Mouse (Mus musculus): ENCODE measurements around the gene Vamp2.
"Not testable (repeated sequence)": the region's sequence is repeated elsewhere in the genome, so short reads cannot be mapped to it uniquely, and the experiment has no call there.

The Vamp2 gene

DNA sequence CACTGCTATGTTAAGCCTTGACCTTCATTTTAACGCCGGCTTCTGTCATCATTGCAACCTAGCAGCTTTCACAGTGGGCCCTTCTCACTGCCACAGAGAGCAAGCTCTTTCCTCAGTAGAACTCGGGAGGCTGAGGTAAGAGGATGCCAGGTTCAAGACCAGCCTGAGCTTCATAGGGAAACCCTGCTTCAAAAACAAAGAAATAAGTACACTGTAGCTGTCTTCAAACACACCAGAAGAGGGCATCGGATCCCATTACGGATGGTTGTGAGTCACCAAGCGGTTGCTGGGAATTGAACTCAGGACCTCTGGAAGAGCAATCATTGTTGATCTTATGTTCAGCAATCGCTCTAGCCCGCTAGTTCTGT lies 7.5 kb upstream of the Vamp2 start:
- no peak for DNase-seq (ENCODE audit: low read depth, low spot score)

DNA sequence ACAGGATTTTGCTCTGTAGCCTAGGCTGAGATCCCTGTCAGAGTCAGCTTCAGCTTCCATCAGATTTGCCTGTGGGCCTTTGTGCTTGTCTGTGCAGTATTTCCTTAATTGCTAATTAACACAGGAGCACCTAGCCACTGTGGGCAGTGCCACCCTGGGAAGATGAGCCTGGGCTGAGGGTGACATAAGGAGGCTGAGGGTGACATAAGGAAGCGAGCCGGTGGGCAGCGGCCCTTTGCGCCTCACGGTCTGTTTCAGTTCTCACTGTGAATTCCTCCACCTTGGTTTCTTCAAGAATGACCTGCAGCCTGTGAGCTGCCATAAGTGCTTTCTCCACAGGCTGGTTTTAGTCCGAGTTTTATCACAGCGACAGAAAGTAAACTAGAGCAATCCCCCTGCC lies 6.7 kb upstream of the Vamp2 start:
- DNase-seq (ENCODE audit: low read depth, low spot score): no peak

- no peak for DNase-seq (ENCODE audit: low read depth, low spot score)
Observed at GRCm38 (mm10) chr11:69085608-69086007, 2.7 kb upstream of the Vamp2 start.

- DNase-seq (ENCODE audit: low read depth, low spot score): no peak
Observed at GRCm38 (mm10) chr11:69086390-69086789, 1.9 kb upstream of the Vamp2 start.

DNA sequence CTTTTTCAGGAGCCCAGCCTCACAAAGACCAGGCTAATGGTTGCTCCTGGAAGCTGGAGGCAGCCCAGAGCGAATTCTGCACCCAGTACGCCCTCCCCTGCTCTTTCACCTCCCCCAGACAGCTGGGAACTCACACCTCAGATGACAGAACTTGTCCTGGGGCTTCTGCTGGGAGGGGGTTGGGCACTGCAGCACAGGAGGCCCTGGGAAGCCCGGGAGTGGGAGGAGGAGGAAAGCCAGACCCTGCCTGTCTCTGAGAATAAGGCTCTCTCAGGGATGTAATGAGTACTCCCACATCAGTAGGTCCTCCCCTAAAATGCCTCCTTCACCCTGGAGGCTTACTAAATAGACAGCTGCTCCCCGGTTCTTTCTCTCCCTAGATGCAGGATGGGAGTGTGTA lies 1.2 kb upstream of the Vamp2 start:
- DNase-seq (ENCODE audit: low read depth, low spot score): no peak

- DNase-seq (ENCODE audit: low read depth, low spot score): no peak
Observed at GRCm38 (mm10) chr11:69087597-69087996, 693 bp upstream of the Vamp2 start.

DNA sequence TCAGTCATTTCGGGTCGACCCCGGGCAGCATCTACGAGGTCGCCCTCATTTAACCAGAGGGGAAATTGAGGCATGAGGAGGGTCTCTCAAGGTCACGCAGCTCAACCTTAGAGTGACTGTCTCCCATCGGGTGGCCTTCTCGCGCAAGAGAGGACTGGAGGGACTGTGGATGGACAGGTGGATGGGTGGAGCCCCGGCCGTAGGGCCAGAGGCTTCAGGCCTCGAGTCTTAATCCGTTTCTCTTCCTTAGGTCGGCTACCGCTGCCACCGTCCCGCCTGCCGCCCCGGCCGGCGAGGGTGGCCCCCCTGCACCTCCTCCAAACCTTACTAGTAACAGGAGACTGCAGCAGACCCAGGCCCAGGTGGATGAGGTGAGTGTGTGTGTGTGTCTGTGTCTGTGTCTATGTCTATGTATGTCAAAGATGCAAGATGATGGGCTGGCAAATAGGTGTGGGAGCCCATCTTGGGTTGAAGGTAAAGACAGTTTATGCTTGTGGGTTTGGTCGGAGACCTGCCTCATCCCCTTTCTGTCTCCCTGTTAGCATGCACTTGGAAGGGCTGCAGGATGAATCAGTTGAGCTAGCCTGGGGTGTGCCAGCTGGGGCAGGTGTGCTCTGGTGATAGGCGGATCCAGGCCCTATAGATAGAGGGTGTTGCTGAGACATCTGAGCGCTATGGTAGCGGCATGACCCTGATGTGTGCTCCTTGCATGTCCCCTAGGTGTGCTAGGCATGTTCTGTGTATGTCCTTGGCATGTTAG lies 746 bp downstream of the Vamp2 start:
- no peak for DNase-seq (ENCODE audit: low read depth, low spot score)

DNA sequence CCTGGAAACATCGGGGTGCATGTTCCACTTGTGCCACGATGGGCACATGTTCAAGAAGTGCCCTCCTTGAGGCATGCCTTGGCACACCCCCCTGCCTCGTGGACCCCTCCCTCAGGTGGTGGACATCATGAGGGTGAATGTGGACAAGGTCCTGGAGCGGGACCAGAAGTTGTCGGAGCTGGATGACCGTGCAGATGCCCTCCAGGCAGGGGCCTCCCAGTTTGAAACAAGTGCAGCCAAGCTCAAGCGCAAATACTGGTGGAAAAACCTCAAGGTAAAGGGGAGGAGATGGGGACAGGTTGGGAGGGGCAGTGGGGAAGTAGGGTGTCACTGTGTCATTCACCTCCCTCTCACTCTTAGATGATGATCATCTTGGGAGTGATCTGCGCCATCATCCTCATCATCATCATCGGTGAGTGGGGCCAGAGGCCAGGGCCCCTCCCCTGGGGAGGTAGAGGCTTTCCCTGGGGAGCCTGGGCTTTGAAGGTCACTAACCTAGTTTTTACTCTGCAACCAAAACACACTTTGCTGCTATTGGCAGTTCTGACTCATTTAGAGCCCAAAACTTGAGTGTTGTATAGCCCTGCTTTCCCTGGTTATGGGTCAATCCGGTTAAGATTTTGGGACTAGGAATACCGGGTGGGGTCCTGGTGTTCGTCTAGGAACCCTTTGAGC lies 1.5 kb downstream of the Vamp2 start:
- no peak for DNase-seq (ENCODE audit: low read depth, low spot score)

- DNase-seq (ENCODE audit: low read depth, low spot score): no peak
Observed at GRCm38 (mm10) chr11:69090367-69090766, 2.1 kb downstream of the Vamp2 start.

- DNase-seq (ENCODE audit: low read depth, low spot score): no peak
Observed at GRCm38 (mm10) chr11:69091566-69092385, 3.5 kb downstream of the Vamp2 start.

GRCm38 (mm10) chr11:69092386-69092751 lies 4.1 kb downstream of the Vamp2 start:
- DNase-seq (ENCODE audit: low read depth, low spot score): peak; percentile 80

DNA sequence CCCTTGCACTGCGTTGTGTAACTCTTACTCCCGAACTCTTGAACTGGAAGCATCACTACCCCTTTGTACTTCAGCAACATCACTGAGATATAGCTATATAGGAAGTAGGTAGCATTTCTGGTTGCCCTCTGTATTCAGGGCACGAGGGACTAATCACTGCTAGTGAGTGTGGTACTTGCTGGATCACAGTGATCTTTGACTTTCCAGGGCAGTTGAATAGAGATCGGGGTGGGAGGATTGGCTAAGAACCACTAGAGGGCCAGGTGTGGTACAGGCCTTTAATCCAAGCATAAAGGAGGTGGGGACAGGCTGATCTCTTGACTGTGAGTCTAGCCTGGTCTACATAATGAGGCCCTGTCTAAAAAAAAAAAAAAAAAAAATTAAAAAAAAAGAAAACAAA lies 4.6 kb downstream of the Vamp2 start:
- no peak for DNase-seq (ENCODE audit: low read depth, low spot score)

- DNase-seq (ENCODE audit: low read depth, low spot score): not testable (repeated sequence)
Observed at GRCm38 (mm10) chr11:69093856-69094255, 5.6 kb downstream of the Vamp2 start.

DNA sequence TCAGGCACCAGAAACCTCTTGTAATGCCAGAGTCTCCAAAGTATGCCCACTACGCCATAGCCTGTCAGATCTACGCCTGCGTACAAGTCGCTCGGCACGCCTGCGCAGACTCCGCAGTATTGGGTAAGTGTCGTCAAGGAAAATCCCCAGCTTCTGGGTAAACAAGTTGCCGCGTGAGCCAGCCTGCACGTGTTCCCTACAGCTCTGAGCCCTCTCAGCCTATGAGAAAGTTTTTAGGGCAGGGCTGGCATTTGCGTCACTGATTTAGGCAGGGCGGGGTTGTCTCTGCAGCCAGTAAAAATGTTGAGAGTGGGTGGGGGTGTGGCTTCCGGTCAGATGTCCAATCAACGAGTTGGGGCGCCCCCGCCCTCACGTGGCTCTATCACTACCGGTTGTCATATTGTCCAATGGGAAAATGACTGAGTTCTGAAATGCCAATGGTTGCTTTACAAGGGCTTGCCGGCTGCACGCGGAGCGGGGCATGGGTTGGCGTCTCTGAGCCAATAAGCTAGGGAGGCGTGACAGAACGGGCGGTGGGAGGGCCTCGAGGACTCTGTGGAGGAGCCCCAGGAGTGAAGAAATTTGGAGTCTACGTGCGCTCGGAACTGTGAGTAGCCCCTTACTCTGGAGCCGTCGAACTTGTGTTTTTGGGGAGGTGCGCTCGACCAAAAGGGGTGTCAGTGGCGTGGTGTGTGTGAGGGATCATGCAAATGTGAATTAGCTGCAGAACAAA lies 6.6 kb downstream of the Vamp2 start, which contains the start of gene Per1:
TSS of gene Per1 (plus strand) at position 521 of the 733 bp plus-strand sequence.
- DNase-seq (ENCODE audit: low read depth, low spot score): peak; percentile 98

DNA sequence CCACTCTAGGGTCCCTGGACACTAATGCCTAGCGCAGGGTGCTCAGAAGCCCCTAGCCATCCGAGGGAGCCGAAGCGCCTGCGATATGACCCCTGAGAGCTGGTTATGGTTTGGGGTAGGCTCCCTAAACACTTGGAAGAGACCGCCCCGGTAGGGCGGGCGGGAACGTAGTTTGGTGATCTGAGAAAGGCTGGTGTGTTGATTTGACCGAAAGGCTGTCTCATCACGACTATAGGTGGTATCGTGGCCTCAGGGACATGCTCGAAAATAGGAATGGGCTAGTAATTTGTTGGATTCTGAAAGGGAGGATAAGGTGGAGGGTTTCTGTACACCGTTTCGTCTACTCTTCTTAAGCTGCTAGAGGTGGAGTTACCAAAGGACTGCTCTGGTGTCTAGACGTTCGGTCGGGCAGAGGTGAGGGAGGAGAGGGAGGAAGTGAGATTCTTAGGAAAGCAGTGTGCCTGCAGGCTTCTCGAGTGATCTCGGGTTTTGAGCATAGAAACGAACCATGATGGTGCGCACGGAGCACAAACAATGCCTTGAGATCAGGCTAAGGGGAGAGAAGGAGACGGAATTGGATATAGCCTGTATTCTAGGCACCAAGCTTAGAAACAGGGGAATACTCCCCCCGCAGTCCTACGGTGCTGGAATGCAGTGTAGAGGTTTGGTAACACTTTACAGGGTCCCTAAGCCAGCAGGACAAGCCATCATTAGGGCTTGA lies 7.4 kb downstream of the Vamp2 start:
- DNase-seq (ENCODE audit: low read depth, low spot score): no peak

GRCm38 (mm10) chr11:69096360-69096986 lies 8.2 kb downstream of the Vamp2 start:
- DNase-seq (ENCODE audit: low read depth, low spot score): no peak

DNA sequence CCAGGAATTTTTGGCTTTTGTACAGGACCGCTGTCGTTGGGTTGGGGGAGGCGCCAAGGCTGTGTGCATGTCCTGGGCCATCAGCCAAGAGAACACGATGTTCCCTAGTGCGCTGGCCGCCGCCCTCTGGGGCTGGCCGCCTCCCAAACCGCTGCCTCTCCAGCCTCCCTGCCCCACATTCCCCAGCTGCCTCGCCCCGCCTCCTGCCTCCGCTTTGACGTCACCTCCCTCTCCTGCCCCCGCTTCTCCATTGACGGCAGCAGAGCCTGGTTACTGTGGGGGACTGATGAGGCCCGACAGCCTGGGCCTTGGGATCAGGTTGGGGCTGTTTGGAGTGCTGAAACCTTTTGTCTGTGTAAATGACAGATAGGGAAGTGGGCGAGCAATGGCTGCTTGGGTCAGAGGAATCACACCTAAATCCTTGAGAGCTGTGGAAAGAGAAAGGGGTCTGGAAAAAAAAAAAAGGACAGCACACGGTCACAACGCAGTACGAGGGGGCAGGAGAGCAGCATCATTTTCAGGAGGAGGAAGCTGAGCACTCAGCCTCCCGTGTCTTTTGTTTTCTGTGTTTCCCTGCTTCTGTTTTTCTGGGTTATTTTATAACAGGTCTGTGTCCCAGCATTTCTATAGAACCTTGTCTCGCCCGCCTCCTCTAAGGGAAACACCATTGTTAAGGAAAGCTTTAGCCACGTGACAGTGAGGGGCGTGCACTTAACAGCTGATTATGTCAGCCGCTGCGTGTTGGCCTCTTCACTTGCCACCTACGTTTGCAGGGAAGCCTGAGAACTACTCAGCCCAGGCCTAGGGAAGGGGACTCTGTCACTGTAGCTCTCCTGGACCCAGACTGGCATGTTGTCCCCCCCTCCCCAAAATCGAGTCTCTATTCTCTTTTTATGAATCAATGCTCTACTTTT lies 9.0 kb downstream of the Vamp2 start:
- DNase-seq (ENCODE audit: low read depth, low spot score): peak; percentile 85

DNA sequence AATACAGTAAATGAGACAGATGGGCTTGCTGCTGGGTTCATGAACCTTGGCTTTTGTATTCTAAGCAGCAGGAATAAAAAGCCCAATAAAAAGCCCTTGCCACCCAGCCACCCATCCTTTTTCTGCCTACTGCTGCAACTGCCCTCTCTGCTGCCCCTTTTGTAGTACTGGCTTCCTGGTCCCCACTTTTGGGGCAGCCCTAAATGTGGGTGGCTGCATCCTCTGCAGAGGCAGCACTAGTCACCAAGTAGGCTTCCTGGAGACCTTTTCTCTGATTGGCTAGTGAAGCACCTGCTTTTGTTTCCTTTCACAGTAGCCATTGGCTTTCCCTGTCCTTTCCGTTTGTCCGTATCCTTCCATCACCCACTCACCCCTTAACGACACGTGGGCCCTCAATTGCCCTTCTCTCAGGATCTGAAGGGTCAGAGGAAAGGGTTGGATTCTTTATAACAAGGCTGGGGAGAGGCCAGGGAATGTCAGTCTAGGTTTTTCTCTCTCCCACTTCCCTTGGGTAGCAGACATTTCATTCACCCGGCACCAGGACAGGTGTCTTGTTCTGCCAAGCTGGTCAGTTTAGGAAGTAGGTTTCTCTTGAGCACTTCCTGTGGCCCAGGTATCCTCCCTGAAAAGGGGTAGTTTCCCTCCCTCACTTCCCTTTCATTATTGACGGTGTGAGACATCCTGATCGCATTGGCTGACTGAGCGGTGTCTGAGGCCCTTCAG lies 9.9 kb downstream of the Vamp2 start:
- DNase-seq (ENCODE audit: low read depth, low spot score): no peak

DNA sequence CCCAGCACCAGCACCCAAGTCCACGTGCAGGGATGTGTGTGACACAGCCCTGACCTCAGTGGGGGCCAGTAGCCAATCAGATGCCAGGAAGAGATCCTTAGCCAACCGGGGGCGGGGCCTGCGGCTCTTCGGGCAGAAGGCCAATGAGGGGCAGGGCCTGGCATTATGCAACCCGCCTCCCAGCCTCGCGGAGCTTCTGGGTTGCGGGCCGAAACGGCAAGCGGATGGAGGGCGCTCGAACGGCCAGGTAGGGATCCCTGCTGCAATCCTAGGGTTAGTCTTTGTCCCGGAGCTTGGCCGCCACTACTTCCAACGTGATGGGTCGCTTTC lies 10.4 kb downstream of the Vamp2 start:
- peak; percentile 95 for DNase-seq (ENCODE audit: low read depth, low spot score)

Measured in mesoderm, embryonic 11.5 days (tissue).